Mouse (Mus musculus): ENCODE measurements around the gene Grap2. TPM values are rescaled to one million over a fixed set of nuclear protein-coding genes. Genes with fewer than 3 reads are reported as not detected.

The Grap2 gene
- polyA plus RNA-seq, 1 experiment from 2014 or later = 2.6 TPM

GRCm38 (mm10) chr15:80620371-80620770, 48.0 kb downstream of the Grap2 start:
- Histone ChIP-seq H3K27me3 (peaks cover 19% of the 10 kb centered on the region), H3K9ac (no peak overlapping the region), H3K9me3 (replicated peaks) (no peaks in the 10 kb centered on the region), H3K4me1 (replicated peaks) (peaks cover 21% of the 10 kb centered on the region), H3K4me3 (no peak overlapping the region), H3K36me3 (no peaks in the 10 kb centered on the region), H3K27ac (no peak overlapping the region), H3K4me2 (no peak overlapping the region)
- ATAC-seq (replicated peaks; ENCODE audit: insufficient number of reproducible peaks, insufficient read depth, low FRiP score, low read depth) = no peak
- 78% methylated on average over 8 of the region's 8 CpGs for WGBS

- no peaks in the 10 kb centered on the region for H3K36me3 ChIP-seq
- no peak overlapping the region for H3K4me3 ChIP-seq
- 36% methylated on average over 8 of the region's 8 CpGs for WGBS
- H3K27me3 ChIP-seq = 0 out of 2 replicates have a peak, but pooled peaks cover 3% of the 10 kb centered on the region
- peak overlapping the region; percentile 5; the same call in 1 of the 2 replicates for H3K27ac ChIP-seq
- peak; percentile 79 for ATAC-seq (replicated peaks; ENCODE audit: insufficient number of reproducible peaks, insufficient read depth, low FRiP score, low read depth)
- H3K9ac ChIP-seq = no peak overlapping the region
- H3K4me2 ChIP-seq = no peak overlapping the region
- H3K9me3 ChIP-seq (replicated peaks) = no peaks in the 10 kb centered on the region
- H3K4me1 ChIP-seq (replicated peaks) = peaks cover 16% of the 10 kb centered on the region
Measured at GRCm38 (mm10) chr15:80623171-80623837, 50.9 kb downstream of the Grap2 start.

GRCm38 (mm10) chr15:80626472-80626871, 54.1 kb downstream of the Grap2 start:
- Histone ChIP-seq H3K4me1 (replicated peaks) (peaks cover 12% of the 10 kb centered on the region), H3K27ac (no peak overlapping the region), H3K4me3 (no peak overlapping the region), H3K9me3 (replicated peaks) (no peaks in the 10 kb centered on the region), H3K9ac (no peak overlapping the region), H3K36me3 (no peaks in the 10 kb centered on the region), H3K27me3 (no peaks in the 10 kb centered on the region), H3K4me2 (no peak overlapping the region)
- WGBS = 74% methylated on average over 6 of the region's 6 CpGs
- no peak for ATAC-seq (replicated peaks; ENCODE audit: insufficient number of reproducible peaks, insufficient read depth, low FRiP score, low read depth)

- ATAC-seq (replicated peaks; ENCODE audit: insufficient number of reproducible peaks, insufficient read depth, low FRiP score, low read depth) = no peak
- 53% methylated on average over 7 of the region's 7 CpGs for WGBS
- no peaks in the 10 kb centered on the region for H3K9me3 ChIP-seq (replicated peaks)
Measured at GRCm38 (mm10) chr15:80630147-80630546, 57.8 kb downstream of the Grap2 start.

GRCm38 (mm10) chr15:80630711-80631110, 58.3 kb downstream of the Grap2 start:
- Histone ChIP-seq H3K4me2 (no peak overlapping the region), H3K9me3 (replicated peaks) (no peaks in the 10 kb centered on the region), H3K36me3 (no peaks in the 10 kb centered on the region), H3K4me3 (no peak overlapping the region), H3K27ac (no peak overlapping the region), H3K4me1 (replicated peaks) (peaks cover 4% of the 10 kb centered on the region; the same call in 1 of the 2 replicates), H3K9ac (no peak overlapping the region), H3K27me3 (peaks cover 3% of the 10 kb centered on the region; the same call in 1 of the 2 replicates)
- 39% methylated on average over 14 of the region's 14 CpGs for WGBS
- no peak for ATAC-seq (replicated peaks; ENCODE audit: insufficient number of reproducible peaks, insufficient read depth, low FRiP score, low read depth)

More at GRCm38 (mm10) chr15:80630147-80630546, 57.8 kb downstream of the Grap2 start:
- Histone ChIP-seq H3K4me3 (no peak overlapping the region), H3K36me3 (no peaks in the 10 kb centered on the region), H3K4me2 (no peak overlapping the region), H3K9ac (no peak overlapping the region), H3K27me3 (peaks cover 3% of the 10 kb centered on the region; the same call in 1 of the 2 replicates), H3K4me1 (replicated peaks) (peaks cover 4% of the 10 kb centered on the region; the same call in 1 of the 2 replicates), H3K27ac (no peak overlapping the region)

- ATAC-seq (replicated peaks; ENCODE audit: insufficient number of reproducible peaks, insufficient read depth, low FRiP score, low read depth) = no peak
- H3K4me1 ChIP-seq (replicated peaks) = peaks cover 4% of the 10 kb centered on the region; the same call in 1 of the 2 replicates
- no peak overlapping the region for H3K4me2 ChIP-seq
- no peaks in the 10 kb centered on the region for H3K9me3 ChIP-seq (replicated peaks)
- no peak overlapping the region for H3K27ac ChIP-seq
- H3K36me3 ChIP-seq = no peaks in the 10 kb centered on the region
- WGBS = 79% methylated on average over 2 of the region's 2 CpGs
- H3K27me3 ChIP-seq = peaks cover 3% of the 10 kb centered on the region; the same call in 1 of the 2 replicates
- H3K4me3 ChIP-seq = no peak overlapping the region
- H3K9ac ChIP-seq = no peak overlapping the region
Measured at GRCm38 (mm10) chr15:80631311-80631710, 58.9 kb downstream of the Grap2 start.

- 86% methylated on average over 13 of the region's 13 CpGs for WGBS
- Histone ChIP-seq H3K36me3 (no peaks in the 10 kb centered on the region), H3K27me3 (peaks cover 3% of the 10 kb centered on the region; the same call in 1 of the 2 replicates), H3K9ac (no peak overlapping the region), H3K9me3 (replicated peaks) (no peaks in the 10 kb centered on the region), H3K27ac (no peak overlapping the region), H3K4me3 (no peak overlapping the region), H3K4me1 (replicated peaks) (peaks cover 4% of the 10 kb centered on the region; the same call in 1 of the 2 replicates), H3K4me2 (no peak overlapping the region)
- ATAC-seq (replicated peaks; ENCODE audit: insufficient number of reproducible peaks, insufficient read depth, low FRiP score, low read depth) = no peak
Measured at GRCm38 (mm10) chr15:80632280-80632893, 60.0 kb downstream of the Grap2 start.

- H3K9me3 ChIP-seq (replicated peaks) = no peaks in the 10 kb centered on the region
- no peaks in the 10 kb centered on the region for H3K36me3 ChIP-seq
- H3K4me1 ChIP-seq (replicated peaks) = peaks cover 7% of the 10 kb centered on the region
- H3K4me2 ChIP-seq = no peak overlapping the region
- 33% methylated on average over 11 of the region's 11 CpGs for WGBS
- H3K27ac ChIP-seq = no peak overlapping the region
- H3K27me3 ChIP-seq = peaks cover 3% of the 10 kb centered on the region; the same call in 1 of the 2 replicates
- no peak overlapping the region for H3K9ac ChIP-seq
- ATAC-seq (replicated peaks; ENCODE audit: insufficient number of reproducible peaks, insufficient read depth, low FRiP score, low read depth) = no peak
- no peak overlapping the region for H3K4me3 ChIP-seq
Measured at GRCm38 (mm10) chr15:80634391-80635193, 62.2 kb downstream of the Grap2 start.

GRCm38 (mm10) chr15:80636757-80637372, 64.5 kb downstream of the Grap2 start:
- Histone ChIP-seq H3K4me3 (no peak overlapping the region), H3K9ac (no peak overlapping the region), H3K36me3 (no peaks in the 10 kb centered on the region), H3K27me3 (peaks cover 3% of the 10 kb centered on the region; the same call in 1 of the 2 replicates), H3K27ac (no peak overlapping the region), H3K4me1 (replicated peaks) (peaks cover 7% of the 10 kb centered on the region), H3K9me3 (replicated peaks) (no peaks in the 10 kb centered on the region), H3K4me2 (no peak overlapping the region)
- WGBS = 52% methylated on average over 13 of the region's 13 CpGs
- no peak for ATAC-seq (replicated peaks; ENCODE audit: insufficient number of reproducible peaks, insufficient read depth, low FRiP score, low read depth)

GRCm38 (mm10) chr15:80639071-80639702, 66.8 kb downstream of the Grap2 start:
- WGBS = 28% methylated on average over 11 of the region's 11 CpGs
- no peak overlapping the region for H3K4me3 ChIP-seq
- no peaks in the 10 kb centered on the region for H3K36me3 ChIP-seq
- no peak overlapping the region for H3K9ac ChIP-seq
- no peaks in the 10 kb centered on the region; the same call in 1 of the 2 replicates for H3K27me3 ChIP-seq
- no peaks in the 10 kb centered on the region for H3K9me3 ChIP-seq (replicated peaks)
- no peak overlapping the region for H3K4me2 ChIP-seq
- peaks cover 7% of the 10 kb centered on the region for H3K4me1 ChIP-seq (replicated peaks)
- ATAC-seq (replicated peaks; ENCODE audit: insufficient number of reproducible peaks, insufficient read depth, low FRiP score, low read depth) = no peak
- H3K27ac ChIP-seq = no peak overlapping the region
